ENCODE assay signal across 10 mouse cellular contexts in the genomic region with DNA sequence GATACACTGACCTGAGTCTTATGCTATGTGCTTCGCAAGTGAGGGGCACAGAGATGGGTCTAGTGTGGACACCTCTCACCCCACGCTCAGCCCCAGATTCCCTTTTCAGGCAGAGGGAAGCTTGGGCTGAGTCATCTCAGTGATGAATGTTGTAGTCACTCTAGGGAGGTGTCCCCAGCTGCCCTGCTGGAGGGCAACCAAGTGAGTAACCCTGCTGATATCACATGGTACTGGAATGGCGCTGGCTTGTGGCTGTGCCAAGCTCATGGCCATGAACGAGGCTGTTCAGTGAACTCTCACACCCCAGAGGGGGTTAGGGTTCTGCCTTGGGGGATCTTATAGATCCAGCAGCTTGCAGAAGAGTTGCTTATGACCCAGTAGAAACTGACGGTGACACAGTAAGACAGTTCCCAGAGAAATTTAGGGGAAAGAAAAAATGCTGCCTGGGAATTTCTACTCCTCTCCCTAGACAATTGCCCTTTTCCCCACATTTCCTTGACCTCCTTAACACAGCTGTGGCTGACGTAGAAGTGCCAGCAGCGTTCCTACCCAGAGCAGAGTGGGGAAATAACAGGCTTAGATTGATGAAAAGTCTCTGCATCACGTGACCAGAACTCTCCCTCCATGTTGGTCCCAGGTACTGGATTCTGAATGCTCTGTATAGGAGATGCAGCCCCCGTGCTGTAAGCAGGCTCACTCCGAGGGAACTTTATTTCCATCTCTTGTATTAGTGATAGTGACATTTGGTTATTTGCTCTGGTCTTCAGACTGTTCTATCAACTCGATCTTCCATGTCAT.
A peak's percentile ranks its signal among the peaks of the same experiment; 100 is the strongest.
DNase-seq lines count a peak whose midpoint lies in the region; ATAC-seq lines count a peak whose summit lies in the region.
"Had no signal": no experiment of that assay in that cellular context is flagged by ENCODE, and none has a peak within 500 bp of the region (broad histone marks: within the 10 kb centered on the region; RNA-seq: fewer than 3 reads in every experiment).

No protein-coding gene starts in this region.

- H3K9me3 ChIP-seq in forebrain, embryonic 16.5 days (ENCODE audit: control insufficient read depth, low read length): no peaks in the 10 kb centered on the region
- H3K9me3 ChIP-seq in hindbrain, embryonic 10.5 days: no peaks in the 10 kb centered on the region
- H3K9me3 ChIP-seq: limb, embryonic 15.5 days; neural tube, embryonic 12.5 days had no signal

- H3K4me3 ChIP-seq in forebrain, embryonic 16.5 days (replicated peaks; ENCODE audit: low read length): no peak overlapping the region
- H3K4me3 ChIP-seq in hindbrain, embryonic 10.5 days: no peak overlapping the region
- H3K4me3 ChIP-seq: limb, embryonic 15.5 days; neural tube, embryonic 12.5 days had no signal

- no peak overlapping the region for H3K4me2 ChIP-seq in forebrain, embryonic 16.5 days (ENCODE audit: low read length)
- H3K4me2 ChIP-seq: limb, embryonic 15.5 days; neural tube, embryonic 12.5 days had no signal

- H3K4me1 ChIP-seq in forebrain, embryonic 16.5 days (replicated peaks; ENCODE audit: control insufficient read depth, insufficient read depth, low read length): no peaks in the 10 kb centered on the region
- no peaks in the 10 kb centered on the region for H3K4me1 ChIP-seq in hindbrain, embryonic 10.5 days (replicated peaks)
- H3K4me1 ChIP-seq: limb, embryonic 15.5 days; neural tube, embryonic 12.5 days had no signal

- no peak for ATAC-seq in forebrain, embryonic 16.5 days

- H3K9ac ChIP-seq in forebrain, embryonic 16.5 days (replicated peaks; ENCODE audit: low read depth, low read length): no peak overlapping the region
- H3K9ac ChIP-seq: limb, embryonic 15.5 days; neural tube, embryonic 12.5 days had no signal

- H3K27ac ChIP-seq in forebrain, embryonic 16.5 days (ENCODE audit: low read length): no peak overlapping the region
- H3K27ac ChIP-seq in hindbrain, embryonic 10.5 days: no peak overlapping the region
- H3K27ac ChIP-seq: limb, embryonic 15.5 days; neural tube, embryonic 12.5 days had no signal

- intact Hi-C loops in left cerebral cortex, postnatal 10 days (cut with DNase I): no loop called here

- peak; percentile 16 for DNase-seq in left cerebral cortex, adult 11 months (ENCODE audit: low spot score)
- no peak for DNase-seq in left cerebral cortex, postnatal 10 days (ENCODE audit: extremely low spot score in 1 of 2, low spot score in 2 of 2)
- DNase-seq in adrenal gland, adult 8-10 months: peak; percentile 92
- DNase-seq in heart, adult 9 months (ENCODE audit: low spot score in 2 of 2): peak; percentile 74 to 88
- peak; percentile 51 for DNase-seq in ovary, postnatal 36 days (ENCODE audit: low spot score)
- DNase-seq in hindbrain, embryonic 10.5 days (ENCODE audit: low spot score): no peak
- no peak for DNase-seq in neural tube, embryonic 10.5 days (ENCODE audit: extremely low spot score, low spot score)

- no peaks in the 10 kb centered on the region for H3K36me3 ChIP-seq in forebrain, embryonic 16.5 days (ENCODE audit: control insufficient read depth, insufficient read depth)
- no peaks in the 10 kb centered on the region for H3K36me3 ChIP-seq in hindbrain, embryonic 10.5 days
- H3K36me3 ChIP-seq: limb, embryonic 15.5 days; neural tube, embryonic 12.5 days had no signal

- no peaks in the 10 kb centered on the region for H3K27me3 ChIP-seq in forebrain, embryonic 16.5 days (replicated peaks; ENCODE audit: control insufficient read depth, insufficient read depth, low read length)
- H3K27me3 ChIP-seq in hindbrain, embryonic 10.5 days (ENCODE audit: insufficient read depth, poor library complexity, severe bottlenecking): no peaks in the 10 kb centered on the region
- H3K27me3 ChIP-seq: limb, embryonic 15.5 days; neural tube, embryonic 12.5 days had no signal

- 92% methylated on average over 11 of the region's 11 CpGs for WGBS in forebrain, embryonic 16.5 days
- WGBS in hindbrain, embryonic 10.5 days: 88% methylated on average over 11 of the region's 11 CpGs

Comparison
In these comparisons a context has a peak if more than half of its experiments do, and no peak if none do; other contexts are left out.
1. DNase-seq: peak in left cerebral cortex, adult 11 months (single experiment), adrenal gland, adult 8-10 months (single experiment), heart, adult 9 months (2 of 2) and ovary, postnatal 36 days (single experiment); none in left cerebral cortex, postnatal 10 days (0 of 2), hindbrain, embryonic 10.5 days (single experiment) and neural tube, embryonic 10.5 days (single experiment).